In the genomic region with DNA sequence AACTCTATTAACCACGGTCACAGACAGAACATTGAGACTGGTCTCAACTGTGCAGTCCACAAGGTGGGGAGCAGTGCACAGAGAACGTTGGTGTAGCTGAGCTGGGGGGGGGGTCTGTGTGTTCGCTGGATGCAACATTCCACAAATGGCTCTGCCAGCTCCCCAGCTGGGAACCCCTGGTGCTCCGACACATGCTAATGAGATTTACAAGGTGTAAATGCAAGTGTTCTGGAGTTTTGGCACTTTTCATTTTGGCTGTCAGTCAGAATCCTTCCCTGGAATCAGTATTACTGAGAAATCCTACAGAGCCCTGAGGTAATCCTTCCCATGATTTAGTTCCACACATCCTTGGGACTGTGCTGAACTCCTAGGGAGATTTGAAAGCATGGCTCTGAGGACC, we compare ENCODE assay signal across 24 mouse cellular contexts. TPM values are rescaled to one million over a fixed set of nuclear protein-coding genes. Genes with fewer than 3 reads are reported as not detected.
DNase-seq lines count a peak whose midpoint lies in the region; ATAC-seq lines count a peak whose summit lies in the region.
"Had no signal": no experiment of that assay in that cellular context is flagged by ENCODE, and none has a peak within 500 bp of the region (broad histone marks: within the 10 kb centered on the region; RNA-seq: fewer than 3 reads in every experiment).

No protein-coding gene starts in this region.

- WGBS in heart, embryonic 10.5 days = 36% methylated on average over 4 of the region's 4 CpGs
- WGBS in limb, embryonic 12.5 days = 8% methylated on average over 4 of the region's 4 CpGs

- H3K36me3 ChIP-seq in heart, embryonic 10.5 days = no peaks in the 10 kb centered on the region
- H3K36me3 ChIP-seq in limb, embryonic 12.5 days = no peaks in the 10 kb centered on the region
- H3K36me3 ChIP-seq: embryonic facial prominence, embryonic 12.5 days; G1E; heart, embryonic 15.5 days; lung, embryonic 15.5 days; neural tube, embryonic 12.5 days had no signal

- no peaks in the 10 kb centered on the region for H3K27me3 ChIP-seq in heart, embryonic 10.5 days (ENCODE audit: insufficient read depth, poor library complexity, severe bottlenecking)
- peaks cover 12% of the 10 kb centered on the region for H3K27me3 ChIP-seq in limb, embryonic 12.5 days
- H3K27me3 ChIP-seq: embryonic facial prominence, embryonic 12.5 days; heart, embryonic 15.5 days; lung, embryonic 15.5 days; neural tube, embryonic 12.5 days had no signal

- DNase-seq in cerebellum, adult 9-10 months = peak; percentile 34
- peak; percentile 31 for DNase-seq in heart, adult 11 months
- no peak for DNase-seq in heart, embryonic 10.5 days (ENCODE audit: low spot score)
- DNase-seq in brain, adult 2 months (ENCODE audit: low read depth, low spot score) = peak; percentile 33
- DNase-seq in right cerebral cortex, postnatal 36 days (ENCODE audit: low spot score in 2 of 2) = no peak
- DNase-seq: adrenal gland, postnatal 14 days; gastrocnemius, postnatal 14 days; heart, adult 2 months; heart, postnatal 4 days; kidney, adult 2 months; kidney, postnatal 14 days; layer of hippocampus, postnatal 36 days; lung, postnatal 4 days; thymus, postnatal 25 days had no signal

- no peak overlapping the region for H3K9ac ChIP-seq in limb, embryonic 12.5 days (replicated peaks)
- H3K9ac ChIP-seq: embryonic facial prominence, embryonic 12.5 days; heart, embryonic 15.5 days; liver, embryonic 14.5 days; lung, embryonic 15.5 days; neural tube, embryonic 12.5 days had no signal

- no peak for ATAC-seq in cerebellum, adult (ENCODE audit: insufficient number of reproducible peaks, low FRiP score, low TSS enrichment)
- peak; percentile 71; the same call in 1 of the 2 replicates for ATAC-seq in limb, embryonic 12.5 days (ENCODE audit: insufficient number of reproducible peaks, insufficient read depth, low FRiP score, low TSS enrichment, low read depth)

- H3K27ac ChIP-seq in heart, embryonic 10.5 days = no peak overlapping the region
- H3K27ac ChIP-seq in limb, embryonic 12.5 days = no peak overlapping the region
- H3K27ac ChIP-seq: embryonic facial prominence, embryonic 12.5 days; heart, adult 2 months; heart, embryonic 15.5 days; liver, embryonic 14.5 days; lung, embryonic 15.5 days; neural tube, embryonic 12.5 days had no signal

- H3K9me3 ChIP-seq in heart, embryonic 10.5 days = no peaks in the 10 kb centered on the region
- H3K9me3 ChIP-seq in limb, embryonic 12.5 days = no peaks in the 10 kb centered on the region
- H3K9me3 ChIP-seq: embryonic facial prominence, embryonic 12.5 days; heart, embryonic 15.5 days; lung, embryonic 15.5 days; neural tube, embryonic 12.5 days had no signal

- H3K4me3 ChIP-seq in heart, embryonic 10.5 days = no peak overlapping the region
- H3K4me3 ChIP-seq in limb, embryonic 12.5 days (replicated peaks) = no peak overlapping the region
- H3K4me3 ChIP-seq: embryonic facial prominence, embryonic 12.5 days; erythroblast, embryonic 14.5 days; heart, adult 2 months; heart, embryonic 15.5 days; layer of hippocampus, adult 2 months; lung, embryonic 15.5 days; neural tube, embryonic 12.5 days had no signal

- H3K4me1 ChIP-seq in heart, embryonic 10.5 days = no peaks in the 10 kb centered on the region
- H3K4me1 ChIP-seq in limb, embryonic 12.5 days (replicated peaks) = peaks cover 18% of the 10 kb centered on the region
- H3K4me1 ChIP-seq: embryonic facial prominence, embryonic 12.5 days; heart, embryonic 15.5 days; lung, embryonic 15.5 days; neural tube, embryonic 12.5 days had no signal

- no peak overlapping the region for H3K4me2 ChIP-seq in limb, embryonic 12.5 days
- H3K4me2 ChIP-seq: embryonic facial prominence, embryonic 12.5 days; heart, embryonic 15.5 days; lung, embryonic 15.5 days; neural tube, embryonic 12.5 days had no signal

RNA-seq across cellular contexts. Expression of gene Pcdh8, which starts 18.4 kb away (rescaled TPM):
- polyA plus RNA-seq in heart, embryonic 10.5 days (2016; fragmentation: Nextera tagmentation; extraction: Ambion mirVana) = 0.09 and 0.50 TPM in 2 replicates
- 4.5 TPM in 2 replicates for polyA plus RNA-seq in limb, embryonic 12.5 days (2016; fragmentation: Nextera tagmentation; extraction: Ambion mirVana)
- polyA plus RNA-seq: erythroblast, embryonic 14.5 days; G1E; heart, adult 2 months; liver, embryonic 14.5 days had no signal

Comparison
In these comparisons a context has a peak if more than half of its experiments do, and no peak if none do; other contexts are left out.
1. DNase-seq: peak in cerebellum, adult 9-10 months (single experiment), heart, adult 11 months (single experiment) and brain, adult 2 months (single experiment); none in heart, embryonic 10.5 days (single experiment) and right cerebral cortex, postnatal 36 days (0 of 2).